Mouse (Mus musculus) megakaryocyte, embryonic 14.5 days (primary cell): ENCODE results near the gene Eno1. TPM values are rescaled to one million over a fixed set of nuclear protein-coding genes. Genes with fewer than 3 reads are reported as not detected.
"Not testable (repeated sequence)": the region's sequence is repeated elsewhere in the genome, so short reads cannot be mapped to it uniquely, and the experiment has no call there.

ENCODE experiments used
- H3K27me3 ChIP-seq: replicated peaks from 2 replicates; pipeline ENCODE3; 2012; ENCODE audit warnings: inconsistent platforms
- H3K36me3 ChIP-seq: replicated peaks from 2 replicates; pipeline ENCODE3; 2012; ENCODE audit warnings: low read length, inconsistent platforms, mixed read lengths
- H3K4me1 ChIP-seq: 2 replicates; pipeline ENCODE4 v1.6.1; 2012; ENCODE audit warnings: inconsistent platforms
- H3K4me3 ChIP-seq: replicated peaks from 2 replicates; pipeline ENCODE3; 2012; ENCODE audit warnings: moderate library complexity, mild to moderate bottlenecking, inconsistent platforms
- H3K9me3 ChIP-seq: 2 replicates; pipeline ENCODE4 v1.6.1; 2012; ENCODE audit warnings: inconsistent platforms
- FLI1 ChIP-seq: IDR thresholded peaks from 2 replicates; pipeline ENCODE4 v1.6.1; 2012; ENCODE audit warnings: low read length, inconsistent platforms, mixed read lengths
- GATA1 ChIP-seq: IDR thresholded peaks from 3 replicates; pipeline ENCODE4 v1.6.1; 2012; ENCODE audit warnings: mixed read lengths, low read length, inconsistent platforms, borderline replicate concordance
- polyA plus RNA-seq: library from polyadenylated mRNA; stranded (reverse); fragments of >175 nt; gene quantifications from 2 replicates; pipeline ENCODE4 v1.2.3, GENCODE M21; 2012; ENCODE audit warnings: low replicate concordance; ENCODE audit not compliant: insufficient read depth

The Eno1 gene
- polyA plus RNA-seq, 1 experiment, result 2,192 TPM

DNA sequence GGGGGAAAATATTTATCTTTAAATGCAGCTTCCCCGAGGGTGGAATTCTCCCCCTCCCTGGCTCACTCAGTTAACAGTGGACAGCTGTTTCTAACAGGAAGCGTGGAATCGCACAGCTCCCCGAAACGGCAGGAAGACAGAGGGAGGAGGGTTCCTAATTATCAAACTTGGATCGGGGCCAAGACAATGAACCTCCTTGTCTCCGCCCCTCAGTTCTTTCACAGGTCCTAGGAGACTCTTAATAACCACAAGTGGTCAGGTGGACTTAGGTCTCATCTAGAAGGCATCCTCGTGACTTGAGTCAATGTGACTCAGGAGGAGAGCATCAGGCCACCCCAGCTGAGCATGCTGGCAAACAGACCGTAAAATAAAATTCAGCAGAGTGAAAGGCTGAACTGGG, 36.2 kb downstream of the Eno1 start:
- Histone ChIP-seq H3K9me3 (no peaks in the 10 kb centered on the region), H3K4me3 (peak overlapping the region; percentile 86), H3K4me1 (peaks cover 57% of the 10 kb centered on the region), H3K36me3 (no peaks in the 10 kb centered on the region), H3K27me3 (peaks cover 14% of the 10 kb centered on the region)
- TF ChIP-seq GATA1 (no peak), FLI1 (no peak)

GRCm38 (mm10) chr4:150275531-150275930, 39.0 kb downstream of the Eno1 start:
- Histone ChIP-seq H3K27me3 (no peaks in the 10 kb centered on the region), H3K4me1 (peaks cover 38% of the 10 kb centered on the region), H3K4me3 (no peak overlapping the region), H3K36me3 (no peaks in the 10 kb centered on the region), H3K9me3 (no peaks in the 10 kb centered on the region)
- TF ChIP-seq GATA1 (no peak), FLI1 (no peak)

GRCm38 (mm10) chr4:150279336-150279735, 42.8 kb downstream of the Eno1 start:
- H3K4me1 ChIP-seq, result peaks cover 28% of the 10 kb centered on the region
- H3K4me3 ChIP-seq, H3K9me3 ChIP-seq, H3K36me3 ChIP-seq, H3K27me3 ChIP-seq: not testable (repeated sequence)

DNA sequence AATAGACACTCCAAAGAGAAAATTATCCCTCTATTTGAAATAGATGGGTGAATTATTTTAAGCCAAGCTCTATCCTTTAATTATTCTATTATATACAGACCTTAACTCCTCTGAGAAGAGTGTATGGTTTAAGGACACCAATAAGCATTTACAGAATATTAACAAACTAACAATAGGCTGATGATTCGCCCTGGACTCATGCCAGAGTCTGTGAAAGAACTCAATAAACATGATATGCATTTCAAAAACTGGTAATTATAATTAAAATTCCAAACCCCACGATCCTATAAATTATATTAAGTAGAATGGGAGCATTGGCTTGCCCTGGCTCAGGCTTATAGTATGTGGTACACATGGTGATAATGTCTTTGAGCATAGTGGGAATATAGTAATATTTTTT, 43.5 kb downstream of the Eno1 start:
- H3K36me3 ChIP-seq, result no peaks in the 10 kb centered on the region
- no peaks in the 10 kb centered on the region for H3K9me3 ChIP-seq
- H3K27me3 ChIP-seq, result no peaks in the 10 kb centered on the region
- H3K4me3 ChIP-seq, result no peak overlapping the region
- TF ChIP-seq FLI1 (no peak), GATA1 (no peak)
- peaks cover 28% of the 10 kb centered on the region for H3K4me1 ChIP-seq

- H3K4me3 ChIP-seq, result peak overlapping the region; percentile 97
- peaks cover 27% of the 10 kb centered on the region for H3K4me1 ChIP-seq
These were observed 43.9 kb downstream of the Eno1 start for GRCm38 (mm10) chr4:150280459-150280858.

GRCm38 (mm10) chr4:150281018-150281761, 44.7 kb downstream of the Eno1 start, which contains the start of gene Rere:
TSS of gene Rere (plus strand) at chr4:150281646.
- Histone ChIP-seq H3K27me3 (no peaks in the 10 kb centered on the region), H3K4me1 (peaks cover 23% of the 10 kb centered on the region), H3K36me3 (no peaks in the 10 kb centered on the region), H3K4me3 (peak within 1 kb of the TSS; percentile 97), H3K9me3 (no peaks in the 10 kb centered on the region)
- TF ChIP-seq GATA1 (no peak), FLI1 (no peak)

More at GRCm38 (mm10) chr4:150280459-150280858, 43.9 kb downstream of the Eno1 start:
- TF ChIP-seq FLI1, result no peak
- no peak for TF ChIP-seq GATA1
- Histone ChIP-seq H3K9me3 (no peaks in the 10 kb centered on the region), H3K27me3 (no peaks in the 10 kb centered on the region), H3K36me3 (no peaks in the 10 kb centered on the region)

- Histone ChIP-seq H3K27me3 (no peaks in the 10 kb centered on the region), H3K36me3 (no peaks in the 10 kb centered on the region), H3K4me1 (peaks cover 26% of the 10 kb centered on the region), H3K4me3 (peak overlapping the region; percentile 97), H3K9me3 (no peaks in the 10 kb centered on the region)
- TF ChIP-seq GATA1 (no peak), FLI1 (no peak)
These were observed 45.5 kb downstream of the Eno1 start for GRCm38 (mm10) chr4:150281891-150282630.

DNA sequence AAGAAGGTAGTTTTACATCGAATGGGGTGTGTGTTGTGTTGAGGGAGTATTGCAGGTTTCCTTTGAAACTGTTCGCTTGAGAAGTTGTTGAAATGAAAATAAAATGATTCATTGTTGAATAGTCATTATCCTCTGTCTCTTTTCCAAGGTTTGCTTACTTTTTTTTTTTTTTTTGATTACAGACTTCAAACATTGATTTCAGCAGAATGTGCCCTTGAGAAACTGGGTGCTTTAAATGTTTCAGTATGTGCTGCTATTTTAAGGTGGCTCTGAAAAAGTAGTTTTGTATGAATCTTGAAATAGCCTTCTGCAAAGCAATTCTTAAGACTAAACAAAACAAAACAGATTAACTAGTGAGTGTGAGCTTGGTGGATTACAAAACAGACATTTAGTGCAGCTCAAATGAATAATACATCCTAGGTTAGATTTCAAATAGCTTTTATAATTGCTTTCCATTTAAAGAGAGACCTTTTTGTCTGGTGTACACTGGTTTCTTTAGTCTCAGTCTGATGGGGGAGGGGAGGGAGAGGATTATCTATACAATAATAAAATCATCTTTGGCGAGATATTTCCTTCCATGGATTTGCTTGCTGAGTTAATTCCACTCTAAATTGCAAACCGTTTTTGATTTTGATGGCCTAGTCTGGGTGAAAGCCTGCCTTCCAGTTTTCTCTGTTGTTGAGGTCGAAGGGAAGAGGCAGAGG, 46.3 kb downstream of the Eno1 start:
- peak overlapping the region; percentile 97 for H3K4me3 ChIP-seq
- H3K4me1 ChIP-seq, result peaks cover 26% of the 10 kb centered on the region
- no peaks in the 10 kb centered on the region for H3K9me3 ChIP-seq
- no peaks in the 10 kb centered on the region for H3K36me3 ChIP-seq
- TF ChIP-seq GATA1 (no peak), FLI1 (no peak)
- H3K27me3 ChIP-seq, result no peaks in the 10 kb centered on the region

- Histone ChIP-seq H3K4me1 (peaks cover 26% of the 10 kb centered on the region), H3K4me3 (peak overlapping the region; percentile 97), H3K36me3 (no peaks in the 10 kb centered on the region), H3K9me3 (no peaks in the 10 kb centered on the region), H3K27me3 (no peaks in the 10 kb centered on the region)
- TF ChIP-seq FLI1 (no peak), GATA1 (no peak)
These were observed 46.8 kb downstream of the Eno1 start for GRCm38 (mm10) chr4:150283335-150283638.

GRCm38 (mm10) chr4:150283993-150284392, 47.5 kb downstream of the Eno1 start:
- H3K27me3 ChIP-seq, result no peaks in the 10 kb centered on the region
- TF ChIP-seq FLI1, result no peak
- TF ChIP-seq GATA1, result no peak
- H3K4me1 ChIP-seq, result peaks cover 32% of the 10 kb centered on the region
- no peaks in the 10 kb centered on the region for H3K36me3 ChIP-seq
- peak overlapping the region; percentile 28 for H3K4me3 ChIP-seq
- no peaks in the 10 kb centered on the region for H3K9me3 ChIP-seq
